Mouse (Mus musculus) kidney, embryonic 14.5 days (tissue): ENCODE results near the gene Vezf1. TPM values are rescaled to one million over a fixed set of nuclear protein-coding genes. Genes with fewer than 3 reads are reported as not detected.
A peak's percentile ranks its signal among the peaks of the same experiment; 100 is the strongest.

Experiments
- ATAC-seq: fragments of 200-750 bp; cut with Nextera tagmentation; 2 replicates; pipeline ENCODE4 v1.8.0; 2017; ENCODE audit warnings: moderate number of reproducible peaks, mild to moderate bottlenecking, moderate TSS enrichment, moderate library complexity; ENCODE audit not compliant: low FRiP score, low TSS enrichment
- H3K27ac ChIP-seq: fragments of 300-500 bp; sonication (generic); 2 replicates; pipeline ENCODE4 v1.5.1; 2014; ENCODE audit warnings: low read depth, mild to moderate bottlenecking, low read length, moderate library complexity, mixed read lengths
- H3K27me3 ChIP-seq: fragments of 300-500 bp; sonication (generic); 2 replicates; pipeline ENCODE4 v1.6.1; 2014; ENCODE audit warnings: mild to moderate bottlenecking, low read length; ENCODE audit not compliant: control insufficient read depth, insufficient read depth
- H3K36me3 ChIP-seq: fragments of 300-500 bp; sonication (generic); 2 replicates; pipeline ENCODE4 v1.6.1; 2014; ENCODE audit warnings: low read length, mixed read lengths; ENCODE audit not compliant: control insufficient read depth, insufficient read depth
- H3K4me1 ChIP-seq: fragments of 300-500 bp; sonication (generic); 2 replicates; pipeline ENCODE4 v1.6.1; 2014; ENCODE audit warnings: low read length, mixed read lengths; ENCODE audit not compliant: control insufficient read depth, insufficient read depth
- H3K4me2 ChIP-seq: fragments of 300-500 bp; sonication (generic); replicated peaks from 2 replicates; pipeline ENCODE4 v1.6.1; 2014; ENCODE audit warnings: low read depth, mild to moderate bottlenecking, low read length
- H3K4me3 ChIP-seq: fragments of 300-500 bp; sonication (generic); 2 replicates; pipeline ENCODE4 v1.5.1; 2014; ENCODE audit warnings: mild to moderate bottlenecking, low read length
- H3K9ac ChIP-seq: fragments of 300-500 bp; sonication (generic); 2 replicates; pipeline ENCODE4 v1.6.1; 2014; ENCODE audit warnings: low read depth, mild to moderate bottlenecking, low read length, moderate library complexity
- H3K9me3 ChIP-seq: fragments of 300-500 bp; sonication (generic); 2 replicates; pipeline ENCODE4 v1.6.1; 2016; ENCODE audit warnings: low read length; ENCODE audit not compliant: control insufficient read depth
- WGBS: fragments of 180-500 bp; shearing (Covaris S2); extraction: QIAGEN DNeasy Blood & Tissue Kit; methylation state at CpG from one replicate; pipeline ENCODE4 v1.1.7; 2014; 5-methylcytosine and 5-hydroxymethylcytosine counted together
- polyA plus RNA-seq: library from polyadenylated mRNA; unstranded; fragments of >200 nt; fragmentation: Nextera tagmentation; extraction: Ambion mirVana; gene quantifications from 2 replicates; pipeline ENCODE4 v1.2.1, GENCODE M21; 2014

The Vezf1 gene
- polyA plus RNA-seq, 1 experiment from 2014 or later: 50.7 TPM

GRCm38 (mm10) chr11:88123021-88123420 is 54.9 kb downstream of the Vezf1 start:
- Histone ChIP-seq H3K27me3 (no peaks in the 10 kb centered on the region), H3K27ac (no peak overlapping the region), H3K4me2 (no peak overlapping the region), H3K4me1 (peaks cover 34% of the 10 kb centered on the region), H3K36me3 (no peaks in the 10 kb centered on the region), H3K9ac (no peak overlapping the region), H3K4me3 (no peak overlapping the region), H3K9me3 (no peaks in the 10 kb centered on the region)
- WGBS: 70% methylated on average over 5 of the region's 5 CpGs
- ATAC-seq: no peak

- Histone ChIP-seq H3K9ac (no peak overlapping the region), H3K4me3 (no peak overlapping the region), H3K27ac (no peak overlapping the region), H3K4me1 (peaks cover 27% of the 10 kb centered on the region), H3K4me2 (no peak overlapping the region), H3K9me3 (no peaks in the 10 kb centered on the region), H3K27me3 (no peaks in the 10 kb centered on the region), H3K36me3 (no peaks in the 10 kb centered on the region)
- WGBS: 43% methylated on average over 6 of the region's 6 CpGs
- ATAC-seq: no peak
Observed at GRCm38 (mm10) chr11:88123731-88124130, 55.7 kb downstream of the Vezf1 start.

- 56% methylated on average over 6 of the region's 7 CpGs for WGBS
- Histone ChIP-seq H3K4me2 (no peak overlapping the region), H3K4me1 (peaks cover 16% of the 10 kb centered on the region), H3K9ac (no peak overlapping the region), H3K36me3 (no peaks in the 10 kb centered on the region), H3K27me3 (no peaks in the 10 kb centered on the region), H3K4me3 (no peak overlapping the region), H3K9me3 (no peaks in the 10 kb centered on the region), H3K27ac (peak overlapping the region; percentile 68; the same call in 1 of the 2 replicates)
- ATAC-seq: peak; percentile 20; the same call in 1 of the 2 replicates
Observed at GRCm38 (mm10) chr11:88125483-88125882, 57.4 kb downstream of the Vezf1 start.

GRCm38 (mm10) chr11:88126306-88126793 is 58.3 kb downstream of the Vezf1 start:
- H3K36me3 ChIP-seq: no peaks in the 10 kb centered on the region
- H3K4me2 ChIP-seq: no peak overlapping the region
- H3K27me3 ChIP-seq: no peaks in the 10 kb centered on the region
- ATAC-seq: no peak
- no peak overlapping the region for H3K9ac ChIP-seq
- H3K4me1 ChIP-seq: peaks cover 16% of the 10 kb centered on the region
- H3K4me3 ChIP-seq: no peak overlapping the region
- H3K27ac ChIP-seq: peak overlapping the region; percentile 68; the same call in 1 of the 2 replicates
- 40% methylated on average over 5 of the region's 5 CpGs for WGBS
- no peaks in the 10 kb centered on the region for H3K9me3 ChIP-seq

GRCm38 (mm10) chr11:88128461-88128860 is 60.4 kb downstream of the Vezf1 start:
- Histone ChIP-seq H3K27ac (no peak overlapping the region), H3K4me2 (no peak overlapping the region), H3K36me3 (no peaks in the 10 kb centered on the region), H3K9me3 (no peaks in the 10 kb centered on the region), H3K4me3 (no peak overlapping the region), H3K4me1 (peaks cover 24% of the 10 kb centered on the region), H3K27me3 (no peaks in the 10 kb centered on the region), H3K9ac (no peak overlapping the region)
- 93% methylated on average over 9 of the region's 9 CpGs for WGBS
- no peak for ATAC-seq

GRCm38 (mm10) chr11:88129281-88129680 is 61.2 kb downstream of the Vezf1 start:
- peaks cover 18% of the 10 kb centered on the region; the same call in 1 of the 2 replicates for H3K4me1 ChIP-seq
- H3K36me3 ChIP-seq: no peaks in the 10 kb centered on the region
- H3K4me2 ChIP-seq: no peak overlapping the region
- H3K9me3 ChIP-seq: no peaks in the 10 kb centered on the region
- WGBS: 77% methylated on average over 3 of the region's 3 CpGs
- no peaks in the 10 kb centered on the region for H3K27me3 ChIP-seq
- H3K4me3 ChIP-seq: no peak overlapping the region
- no peak for ATAC-seq
- no peak overlapping the region for H3K9ac ChIP-seq
- no peak overlapping the region for H3K27ac ChIP-seq

GRCm38 (mm10) chr11:88129935-88130334 is 61.9 kb downstream of the Vezf1 start:
- 97% methylated on average over 10 of the region's 10 CpGs for WGBS
- no peak overlapping the region for H3K27ac ChIP-seq
- H3K4me1 ChIP-seq: peaks cover 18% of the 10 kb centered on the region; the same call in 1 of the 2 replicates
- H3K9ac ChIP-seq: no peak overlapping the region
- H3K9me3 ChIP-seq: no peaks in the 10 kb centered on the region
- H3K36me3 ChIP-seq: no peaks in the 10 kb centered on the region
- H3K27me3 ChIP-seq: no peaks in the 10 kb centered on the region
- ATAC-seq: no peak
- H3K4me2 ChIP-seq: no peak overlapping the region
- H3K4me3 ChIP-seq: no peak overlapping the region

GRCm38 (mm10) chr11:88131847-88132246 is 63.8 kb downstream of the Vezf1 start:
- no peak for ATAC-seq
- WGBS: 38% methylated on average over 8 of the region's 8 CpGs
- Histone ChIP-seq H3K4me2 (no peak overlapping the region), H3K36me3 (no peaks in the 10 kb centered on the region), H3K4me3 (no peak overlapping the region), H3K27me3 (no peaks in the 10 kb centered on the region), H3K9ac (no peak overlapping the region), H3K4me1 (peaks cover 8% of the 10 kb centered on the region; the same call in 1 of the 2 replicates), H3K9me3 (no peaks in the 10 kb centered on the region), H3K27ac (peak overlapping the region; percentile 27; the same call in 1 of the 2 replicates)
